Mouse (Mus musculus): Measurements from ENCODE around the gene Lrrc19.
"Not testable (repeated sequence)": the region's sequence is repeated elsewhere in the genome, so short reads cannot be mapped to it uniquely, and the experiment has no call there.

Lrrc19 gene

GRCm38 (mm10) chr4:94649920-94650319 is at the start of gene Lrrc19:
Gene Lrrc19, minus strand, starts transcription at chr4:94650144.
- no peak for DNase-seq

- no peak for DNase-seq
Measured at GRCm38 (mm10) chr4:94696368-94696767, 46.4 kb upstream of the Lrrc19 start.

DNA sequence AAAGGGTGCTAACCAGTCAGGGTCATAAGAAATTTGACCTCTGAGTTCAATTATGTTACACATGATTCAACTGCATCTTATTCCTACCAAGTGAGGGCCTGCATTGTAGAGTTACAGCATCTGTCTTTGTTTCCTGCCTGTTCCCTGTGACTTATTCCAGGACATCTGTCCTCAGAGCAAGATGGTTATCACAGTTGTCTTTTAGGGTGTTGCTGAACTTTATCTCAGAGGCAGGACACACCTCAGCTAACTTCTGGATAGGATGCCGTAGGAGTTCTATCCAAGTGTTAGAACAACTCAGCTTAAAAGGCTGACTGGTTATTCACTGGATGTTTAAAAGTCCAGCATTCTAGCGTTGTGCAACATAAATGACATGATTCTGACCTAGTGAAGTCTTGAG is 42.2 kb upstream of the Lrrc19 start:
- no peak for DNase-seq

DNA sequence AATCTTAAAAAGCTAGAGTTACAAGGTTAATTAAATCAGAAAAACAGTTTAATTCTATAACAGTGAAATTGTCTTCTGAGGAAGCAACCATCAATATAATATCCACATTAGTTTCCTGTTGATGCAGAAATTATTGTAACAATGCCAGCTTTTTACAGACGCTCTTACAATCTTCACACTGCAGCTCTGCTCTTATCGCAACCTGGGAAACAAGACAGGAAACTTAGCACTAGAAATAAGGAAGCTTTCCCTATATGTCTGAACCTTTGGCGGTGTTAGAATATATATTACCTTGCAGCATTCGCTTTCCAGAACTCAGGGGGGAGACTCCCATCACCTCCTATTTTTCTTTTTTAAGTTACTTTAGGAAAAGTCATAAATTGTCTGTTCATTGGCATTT is 41.1 kb upstream of the Lrrc19 start:
- DNase-seq, result no peak

DNA sequence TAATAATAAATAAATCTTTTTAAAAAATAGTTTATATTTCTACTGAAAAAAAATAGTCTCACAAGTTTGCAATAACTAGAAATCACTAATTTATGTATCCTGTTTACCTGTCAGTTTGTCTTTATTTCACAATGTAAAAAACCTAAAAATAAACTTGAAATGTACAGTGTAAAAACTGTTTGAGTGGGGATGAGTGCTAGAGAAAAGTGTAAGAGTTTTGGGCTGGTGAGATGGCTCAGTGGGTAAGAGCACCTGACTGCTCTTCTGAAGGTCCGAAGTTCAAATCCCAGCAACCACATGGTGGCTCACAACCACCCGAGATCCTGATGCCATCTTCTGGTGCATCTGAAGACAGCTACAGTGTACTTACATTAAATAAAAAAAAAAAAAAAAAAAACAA is 39.9 kb upstream of the Lrrc19 start:
- DNase-seq, result not testable (repeated sequence)

GRCm38 (mm10) chr4:94683305-94683704 is 33.4 kb upstream of the Lrrc19 start:
- DNase-seq, result no peak

DNA sequence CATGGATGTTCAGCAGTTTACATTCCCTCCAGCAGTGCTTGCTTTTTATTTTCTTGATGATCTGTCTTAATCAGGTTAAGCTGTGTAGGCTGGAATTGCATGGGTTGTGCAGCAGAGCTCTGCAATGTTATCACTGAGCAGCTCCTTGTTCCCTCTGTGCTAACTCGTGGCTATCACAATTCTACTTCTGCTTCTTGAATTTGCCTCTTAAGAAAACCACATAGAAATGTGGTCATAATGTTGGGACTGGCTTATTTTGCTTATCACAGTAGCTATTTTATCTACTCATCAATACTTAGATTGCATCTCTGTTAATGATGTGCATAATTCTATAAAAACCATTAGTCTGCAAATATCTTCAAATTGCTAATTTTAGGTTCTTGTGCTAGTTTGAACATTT is 32.1 kb upstream of the Lrrc19 start:
- no peak for DNase-seq

DNA sequence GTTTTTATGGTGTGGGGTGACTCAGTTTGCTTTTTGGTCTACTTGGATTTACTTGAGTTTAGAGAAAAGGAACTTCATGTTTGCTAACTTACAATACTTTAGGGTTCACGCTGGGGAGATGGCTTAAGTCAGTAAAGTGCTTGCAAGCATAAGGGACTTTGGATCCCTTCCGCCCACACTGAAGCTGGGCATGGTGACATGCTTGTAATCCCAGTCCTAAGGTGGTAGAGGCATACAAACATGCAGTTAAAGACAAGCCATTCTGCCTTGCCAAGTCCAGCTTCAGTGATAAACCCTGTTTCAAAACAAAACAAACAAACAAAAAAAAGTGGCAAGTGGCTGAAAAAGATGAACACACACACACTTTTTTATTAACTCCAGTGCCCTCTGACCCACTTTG is 31.2 kb upstream of the Lrrc19 start:
- DNase-seq, result no peak

DNA sequence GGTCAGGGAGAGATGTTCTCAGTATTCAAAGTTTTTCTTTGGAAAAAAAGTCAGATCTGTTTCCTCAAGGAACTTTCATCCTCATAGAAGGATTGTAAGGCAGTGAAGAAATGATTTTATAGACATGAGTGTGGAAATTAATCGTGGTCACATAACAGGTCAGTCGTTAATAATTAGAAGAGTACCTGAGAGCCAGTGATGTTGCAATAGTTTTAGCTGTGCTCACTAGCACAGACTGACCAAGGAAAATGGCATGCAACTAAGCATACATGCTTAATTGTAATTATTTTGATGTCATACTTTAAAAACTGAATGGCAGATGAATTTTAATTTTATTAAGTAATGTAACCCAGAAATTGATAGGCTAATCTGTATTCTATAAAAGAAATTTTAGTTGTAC is 30.7 kb upstream of the Lrrc19 start:
- DNase-seq, result no peak

DNA sequence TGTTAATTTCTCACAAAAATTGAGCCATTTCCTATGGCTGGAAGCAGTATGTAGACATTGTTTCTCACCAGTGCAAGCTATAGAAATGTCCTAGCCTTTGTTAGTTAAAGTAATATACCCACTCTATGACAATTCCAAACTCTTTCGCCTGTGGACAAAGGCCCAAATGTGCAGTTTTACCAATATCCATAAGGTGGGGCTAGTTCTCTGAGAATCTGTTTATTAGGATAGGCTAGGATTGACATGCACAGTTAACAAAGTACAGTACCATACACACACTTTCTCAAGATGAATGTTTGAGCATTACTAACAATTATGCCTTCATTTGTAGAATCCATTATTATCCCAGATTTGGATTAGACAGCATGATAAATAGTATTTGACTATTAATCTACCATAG is 19.8 kb upstream of the Lrrc19 start:
- DNase-seq, result no peak

DNA sequence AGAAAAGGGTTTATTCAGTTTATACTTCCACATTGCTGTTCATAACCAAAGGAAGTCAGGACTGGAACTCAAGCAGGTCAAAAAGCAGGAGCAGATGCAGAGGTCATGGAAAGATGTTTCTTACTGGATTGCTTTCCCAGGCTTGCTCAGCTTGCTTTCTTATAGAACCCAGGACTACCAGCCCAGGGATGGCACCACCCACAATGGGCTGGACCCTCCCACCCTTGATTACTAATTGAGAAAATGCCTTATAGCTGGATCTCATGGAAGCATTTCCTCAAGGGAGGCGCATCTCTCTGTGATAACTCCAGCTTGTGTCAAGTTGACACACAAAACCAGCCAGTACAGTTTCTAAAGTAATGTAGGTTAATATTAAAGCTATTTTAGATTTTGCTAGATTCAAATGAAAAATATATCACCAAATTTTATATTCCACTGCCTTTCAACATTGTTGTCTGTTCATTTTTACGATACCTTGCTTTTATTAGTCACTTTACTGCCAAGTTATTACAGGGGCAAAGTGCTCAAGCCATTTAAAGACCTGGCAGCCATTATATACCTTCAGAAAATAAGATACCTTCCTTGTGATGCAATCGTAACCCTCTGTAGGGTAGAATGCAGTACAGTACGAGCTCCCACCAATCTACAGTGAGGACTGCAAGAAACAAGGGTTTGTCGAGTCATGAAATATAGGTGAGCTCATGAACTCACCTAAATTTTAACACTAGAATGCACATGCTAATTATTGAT is 657 bp upstream of the Lrrc19 start:
- DNase-seq, result not testable (repeated sequence)

GRCm38 (mm10) chr4:94643141-94643540 is 6.8 kb downstream of the Lrrc19 start:
- no peak for DNase-seq

DNA sequence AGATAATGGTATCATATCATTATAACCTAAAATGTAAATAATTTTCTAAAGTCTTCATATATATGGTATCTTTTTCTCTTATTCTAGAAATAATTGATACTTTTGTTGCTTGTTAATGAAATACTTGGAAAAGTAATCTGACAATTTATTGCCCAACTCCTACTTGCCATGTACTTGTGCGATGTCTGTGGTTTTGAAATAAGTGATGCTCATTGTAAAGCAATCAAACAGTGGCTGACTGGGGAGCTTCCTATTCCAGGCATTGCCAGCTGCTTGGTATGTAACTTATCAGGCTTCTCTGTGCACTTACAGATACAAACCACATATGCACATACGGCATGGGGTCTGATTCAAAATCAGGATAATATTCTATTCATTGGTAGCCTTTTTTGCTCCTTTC is 29.9 kb downstream of the Lrrc19 start:
- DNase-seq, result no peak

DNA sequence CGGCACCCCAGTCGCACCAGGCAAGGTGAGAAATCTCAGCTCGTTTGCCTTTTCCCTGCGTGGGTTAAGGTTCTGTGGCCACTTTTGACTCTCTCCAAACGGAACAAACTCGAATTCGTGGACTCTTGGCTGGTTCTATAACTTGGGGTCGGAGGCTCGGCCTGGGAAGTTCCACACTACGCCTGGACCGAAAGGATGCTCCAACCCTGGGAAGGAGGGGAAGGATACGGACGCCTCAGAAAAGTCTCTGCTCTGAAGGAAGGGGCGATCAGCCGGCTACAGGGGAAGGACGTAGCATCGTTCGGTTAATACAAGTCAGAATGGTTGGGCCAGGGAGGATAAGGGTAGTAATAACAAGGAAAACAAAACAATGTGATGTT is 35.3 kb downstream of the Lrrc19 start:
- no peak for DNase-seq

DNA sequence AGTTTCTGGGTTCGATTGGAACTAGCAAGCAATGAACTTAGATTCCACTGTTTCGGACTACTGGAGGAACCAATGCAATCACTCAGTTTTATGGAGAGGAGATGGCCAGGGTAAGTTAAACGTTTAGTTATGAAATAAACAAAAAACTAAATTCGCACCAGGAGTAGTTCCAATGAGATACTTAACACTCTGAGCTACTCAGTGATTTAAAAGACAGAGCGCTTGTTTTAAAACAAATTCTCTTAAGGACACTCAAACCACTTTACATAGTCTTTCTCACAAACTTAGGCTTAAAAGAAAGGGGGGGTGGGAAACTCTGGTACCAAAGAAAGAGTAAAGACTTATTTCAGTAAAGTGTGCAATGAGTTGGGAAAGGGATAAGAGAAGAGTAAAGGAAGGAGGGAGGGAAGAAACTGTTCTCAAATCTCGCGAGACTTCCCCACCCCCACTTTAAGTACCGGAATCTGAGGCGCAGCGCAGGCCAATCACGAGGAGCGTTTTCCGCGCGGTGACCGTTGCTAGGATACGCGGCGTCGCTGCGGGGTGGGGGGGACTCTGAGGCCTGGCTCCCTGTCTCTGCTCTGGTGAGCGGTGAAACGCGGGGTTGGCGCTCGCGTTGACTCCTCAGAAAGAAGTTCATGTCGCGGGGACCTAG is 35.8 kb downstream of the Lrrc19 start, which contains the start of gene Ift74:
Ift74 (plus strand) TSS at position 520 of the 655 bp plus-strand sequence.
- DNase-seq, result peak; percentile 91

DNA sequence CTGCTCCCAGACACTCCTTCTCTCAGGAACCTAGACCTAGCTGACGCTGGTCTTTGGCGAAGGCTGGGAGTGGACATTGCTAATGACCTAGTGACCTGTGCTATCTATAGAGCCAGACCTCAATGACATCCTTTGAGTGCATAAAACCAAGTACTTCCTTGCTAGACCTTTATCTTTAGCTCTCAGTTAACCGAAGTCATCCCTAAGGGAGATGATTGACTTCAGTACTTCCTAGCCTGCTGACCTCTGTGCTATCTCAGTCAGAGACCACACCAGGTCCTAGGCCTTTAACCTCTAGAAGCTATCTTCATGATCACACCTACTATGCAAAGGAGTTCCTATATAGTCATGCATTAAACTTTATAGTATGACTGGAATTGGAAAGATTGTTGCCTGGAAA is 39.6 kb downstream of the Lrrc19 start:
- no peak for DNase-seq

DNA sequence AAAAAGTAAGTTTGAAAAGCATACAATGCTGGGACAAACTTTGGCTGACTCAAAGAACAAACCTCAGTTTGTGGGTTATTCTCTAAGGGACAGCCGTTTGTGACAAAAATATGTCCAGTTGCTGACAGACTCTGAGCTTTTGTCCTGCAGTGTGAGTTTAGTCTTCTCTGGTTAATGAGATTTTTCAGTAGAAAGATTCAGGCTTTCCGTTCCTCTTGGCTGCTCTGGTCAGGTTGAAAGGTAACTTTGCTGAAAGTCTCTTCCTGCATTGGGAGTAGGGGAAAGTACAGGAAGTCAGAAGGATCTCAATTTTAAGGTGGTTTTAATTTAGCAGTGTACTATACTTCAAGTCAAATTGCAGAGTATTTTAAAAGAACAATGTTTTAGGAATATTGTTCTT is 44.4 kb downstream of the Lrrc19 start:
- DNase-seq, result no peak

GRCm38 (mm10) chr4:94604452-94605019 is 45.4 kb downstream of the Lrrc19 start:
- no peak for DNase-seq

DNA sequence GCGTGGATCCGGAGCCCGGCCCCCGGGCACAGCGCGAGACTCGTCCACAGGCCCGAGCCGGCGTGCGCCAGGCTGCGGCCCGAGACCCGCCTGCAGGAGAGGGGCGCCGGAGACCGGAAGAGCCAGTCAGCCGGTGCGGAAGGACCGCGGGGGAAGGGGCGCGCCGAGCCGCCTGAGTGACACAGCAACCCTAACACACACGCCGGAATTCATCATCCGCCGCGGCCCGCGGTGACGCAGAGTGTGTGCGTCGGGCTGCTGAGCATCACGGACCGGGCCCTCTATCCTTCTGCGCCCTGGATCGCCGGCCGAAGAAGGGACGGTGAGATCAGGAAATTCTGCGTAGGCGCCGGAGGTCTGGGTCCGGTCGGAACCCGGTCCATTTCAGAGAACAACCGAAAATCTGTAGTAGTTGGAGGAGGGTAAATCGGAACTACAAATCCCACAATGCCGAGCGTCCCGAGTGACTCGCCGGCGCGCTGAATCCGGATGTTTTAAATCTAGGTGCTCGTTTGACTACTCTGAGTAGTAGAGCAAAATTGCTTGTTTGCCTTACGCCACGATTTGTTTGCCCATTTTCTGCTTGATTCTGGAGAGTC is 46.8 kb downstream of the Lrrc19 start, which contains the start of gene Plaa:
Plaa (minus strand) TSS at position 214 of the 599 bp plus-strand sequence.
- DNase-seq, result peak; percentile 84

DNA sequence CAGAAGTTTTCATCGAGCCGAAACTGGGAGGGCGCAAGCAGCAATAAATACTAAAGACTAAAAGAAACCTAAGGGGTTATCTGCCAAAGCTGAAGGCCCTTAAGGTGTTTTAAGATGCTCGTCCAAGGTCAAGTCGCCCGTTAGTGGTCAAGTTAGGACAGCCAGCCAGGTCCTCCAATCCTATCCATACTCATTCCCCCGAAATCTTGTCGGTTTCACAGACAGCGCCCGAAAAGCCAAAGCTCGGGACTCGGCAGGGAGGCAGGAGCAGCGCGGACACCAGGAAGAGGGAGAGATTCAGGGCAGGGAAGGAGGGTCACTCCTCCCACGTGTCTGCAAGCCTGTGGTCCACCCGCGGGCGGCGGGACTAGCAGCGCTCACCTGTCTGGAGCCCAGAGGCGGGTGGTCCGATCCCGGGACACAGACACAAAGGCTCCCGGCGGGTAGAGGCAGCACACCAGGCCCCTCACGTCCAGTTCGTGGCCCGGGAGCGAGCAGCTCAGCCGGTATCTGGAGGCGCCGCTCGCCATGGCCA is 47.4 kb downstream of the Lrrc19 start:
- no peak for DNase-seq

- DNase-seq, result no peak
Measured at GRCm38 (mm10) chr4:94601395-94601794, 48.5 kb downstream of the Lrrc19 start.

DNA sequence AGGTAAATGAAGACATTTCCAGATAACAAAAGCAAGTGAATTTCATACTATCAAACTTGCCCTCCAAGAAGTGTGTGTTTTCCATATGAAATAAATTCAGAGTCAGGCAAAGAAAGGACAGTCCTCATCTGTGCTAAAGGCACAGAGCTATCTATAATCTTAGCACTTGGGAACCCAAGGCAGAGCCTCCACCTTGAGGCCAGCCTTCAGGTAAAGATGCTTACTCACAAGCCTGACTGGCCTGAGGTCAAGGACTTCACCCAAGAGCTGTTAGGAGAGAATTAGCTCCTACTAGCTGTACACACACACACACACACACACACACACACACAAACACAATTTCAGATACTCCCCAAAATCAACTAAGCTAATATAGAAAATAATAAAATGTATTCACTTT is 57.2 kb downstream of the Lrrc19 start:
- DNase-seq, result no peak

DNA sequence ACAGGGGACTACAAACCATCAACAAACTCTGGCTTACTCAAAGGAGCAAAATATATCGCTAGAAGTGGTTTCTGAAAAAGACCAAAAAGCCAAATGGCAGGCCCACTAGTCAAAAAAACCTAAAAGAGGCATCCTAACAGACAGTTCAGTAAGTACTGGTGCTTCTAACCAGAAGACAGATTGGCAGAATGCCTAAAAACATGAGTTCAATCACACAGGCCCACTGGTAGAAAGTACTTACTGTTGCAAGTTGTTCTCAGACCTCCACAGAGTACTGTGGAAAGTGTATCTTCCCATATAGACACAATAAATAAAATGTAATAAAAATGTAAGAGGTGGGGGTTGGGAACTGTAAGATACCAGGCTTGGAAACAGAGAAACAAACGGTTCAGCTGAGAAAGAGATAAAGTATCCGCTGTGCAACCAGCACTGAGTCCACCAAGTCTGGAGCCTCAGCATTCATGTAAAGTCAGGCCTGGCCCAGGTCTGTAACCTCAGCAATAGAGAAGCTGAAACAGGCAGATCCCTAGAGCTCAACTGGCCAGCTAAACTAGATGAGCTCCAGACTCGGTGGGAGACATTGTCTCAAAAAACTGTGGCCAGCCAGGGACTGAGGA is 58.1 kb downstream of the Lrrc19 start:
- no peak for DNase-seq

Data from cerebellum, adult 11 months (tissue).